Mouse (Mus musculus): ENCODE measurements around the gene Urad. TPM values are rescaled to one million over a fixed set of nuclear protein-coding genes. Genes with fewer than 3 reads are reported as not detected.

The Urad gene
- not detected in 2 replicates for polyA plus RNA-seq (2015; fragmentation: Nextera tagmentation; extraction: Ambion mirVana)

DNA sequence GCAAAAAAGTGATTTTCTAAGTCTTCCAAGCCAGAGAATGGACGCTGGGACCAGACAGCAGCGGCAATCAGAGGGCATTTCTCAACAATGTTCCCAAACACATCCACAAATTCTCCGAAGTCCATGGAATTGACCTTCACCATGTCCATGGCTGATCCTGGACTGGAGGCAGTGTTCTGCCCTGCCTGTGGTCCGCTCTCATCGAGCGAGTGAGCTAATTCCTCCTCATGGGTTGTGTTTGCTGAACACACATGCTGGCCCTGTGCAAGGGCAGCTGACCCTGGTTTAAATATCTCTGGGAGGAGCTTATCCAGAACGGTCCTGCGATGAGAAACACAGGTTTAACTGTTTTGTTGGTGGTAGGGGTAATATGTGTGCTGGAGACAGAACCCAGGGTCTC, at the start of gene Urad:
Urad (minus strand) TSS at position 258 of the 400 bp plus-strand sequence.
- Histone ChIP-seq H3K9me3 (no peaks in the 10 kb centered on the region), H3K36me3 (replicated peaks) (no peaks in the 10 kb centered on the region), H3K4me3 (no peak within 1 kb of the TSS), H3K27me3 (replicated peaks) (peaks cover 51% of the 10 kb centered on the region), H3K4me2 (no peak within 1 kb of the TSS), H3K9ac (no peak within 1 kb of the TSS), H3K27ac (no peak within 1 kb of the TSS), H3K4me1 (no peaks in the 10 kb centered on the region)
- no peak for ATAC-seq (replicated peaks)
- 73% methylated on average over 8 of the region's 8 CpGs for WGBS

GRCm38 (mm10) chr5:147370276-147370675, 48.0 kb upstream of the Urad start:
- no peak overlapping the region for H3K4me2 ChIP-seq
- no peak for ATAC-seq (replicated peaks)
- H3K9ac ChIP-seq, result no peak overlapping the region
- H3K4me3 ChIP-seq, result no peak overlapping the region
- H3K27me3 ChIP-seq (replicated peaks), result no peaks in the 10 kb centered on the region
- H3K4me1 ChIP-seq, result no peaks in the 10 kb centered on the region
- H3K9me3 ChIP-seq, result no peaks in the 10 kb centered on the region
- WGBS, result 88% methylated on average over 8 of the region's 8 CpGs
- no peaks in the 10 kb centered on the region for H3K36me3 ChIP-seq (replicated peaks)
- H3K27ac ChIP-seq, result no peak overlapping the region

DNA sequence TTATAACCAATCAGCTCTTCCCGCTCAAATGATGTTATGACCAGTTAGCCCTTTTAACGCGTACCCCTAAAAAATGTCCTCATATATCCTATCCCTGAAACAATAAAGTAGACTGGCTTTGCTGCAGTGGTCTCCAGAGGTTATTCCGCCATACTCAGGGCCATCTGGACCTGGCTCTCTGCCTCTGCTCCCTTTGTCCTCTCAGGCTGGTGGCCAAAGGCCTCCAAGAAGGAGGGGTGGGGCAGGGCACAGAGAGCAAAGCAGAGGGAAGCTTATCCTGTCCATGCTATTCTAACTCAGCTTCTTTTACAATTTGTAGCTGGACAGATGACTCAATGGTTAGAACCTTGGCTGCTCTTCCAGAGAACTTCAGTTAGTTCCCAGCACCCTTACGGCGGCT, 46.0 kb upstream of the Urad start:
- no peak for ATAC-seq (replicated peaks)
- H3K4me1 ChIP-seq, result no peaks in the 10 kb centered on the region
- H3K36me3 ChIP-seq (replicated peaks), result no peaks in the 10 kb centered on the region
- no peak overlapping the region for H3K4me2 ChIP-seq
- WGBS, result 90% methylated on average over 6 of the region's 6 CpGs
- no peaks in the 10 kb centered on the region for H3K27me3 ChIP-seq (replicated peaks)
- no peak overlapping the region for H3K27ac ChIP-seq
- H3K9ac ChIP-seq, result no peak overlapping the region
- H3K4me3 ChIP-seq, result no peak overlapping the region
- H3K9me3 ChIP-seq, result no peaks in the 10 kb centered on the region

- no peaks in the 10 kb centered on the region for H3K36me3 ChIP-seq (replicated peaks)
- ATAC-seq (replicated peaks), result no peak
- no peak overlapping the region for H3K4me3 ChIP-seq
- WGBS, result 76% methylated on average over 16 of the region's 16 CpGs
- H3K4me1 ChIP-seq, result no peaks in the 10 kb centered on the region
- no peaks in the 10 kb centered on the region for H3K9me3 ChIP-seq
- H3K4me2 ChIP-seq, result no peak overlapping the region
- H3K27ac ChIP-seq, result no peak overlapping the region
- no peaks in the 10 kb centered on the region for H3K27me3 ChIP-seq (replicated peaks)
- H3K9ac ChIP-seq, result no peak overlapping the region
These were observed 43.9 kb upstream of the Urad start for GRCm38 (mm10) chr5:147365995-147366765.

DNA sequence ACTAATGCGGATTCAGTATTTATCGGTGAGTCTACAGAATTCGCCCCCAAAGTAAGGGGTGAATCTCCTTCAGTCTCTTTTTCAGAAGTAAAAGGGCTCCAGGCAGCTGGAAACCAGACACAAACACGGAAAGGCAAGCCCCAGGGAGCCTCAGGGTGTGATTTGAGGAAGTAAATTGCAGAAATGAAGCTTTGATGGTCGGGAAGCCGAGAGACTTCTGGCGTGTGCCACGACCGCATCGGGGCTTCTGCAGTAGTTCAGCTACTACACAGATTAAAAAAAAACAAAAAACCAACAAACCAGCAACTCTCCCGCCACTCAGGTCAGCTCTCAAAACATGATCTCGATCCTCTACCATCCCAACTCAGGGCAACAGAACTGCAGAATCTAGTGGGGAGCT, 40.8 kb upstream of the Urad start:
- Histone ChIP-seq H3K27me3 (replicated peaks) (no peaks in the 10 kb centered on the region), H3K4me1 (no peaks in the 10 kb centered on the region), H3K9ac (no peak overlapping the region), H3K4me2 (no peak overlapping the region), H3K9me3 (no peaks in the 10 kb centered on the region), H3K27ac (no peak overlapping the region), H3K4me3 (no peak overlapping the region), H3K36me3 (replicated peaks) (no peaks in the 10 kb centered on the region)
- WGBS, result 78% methylated on average over 12 of the region's 12 CpGs
- ATAC-seq (replicated peaks), result no peak

DNA sequence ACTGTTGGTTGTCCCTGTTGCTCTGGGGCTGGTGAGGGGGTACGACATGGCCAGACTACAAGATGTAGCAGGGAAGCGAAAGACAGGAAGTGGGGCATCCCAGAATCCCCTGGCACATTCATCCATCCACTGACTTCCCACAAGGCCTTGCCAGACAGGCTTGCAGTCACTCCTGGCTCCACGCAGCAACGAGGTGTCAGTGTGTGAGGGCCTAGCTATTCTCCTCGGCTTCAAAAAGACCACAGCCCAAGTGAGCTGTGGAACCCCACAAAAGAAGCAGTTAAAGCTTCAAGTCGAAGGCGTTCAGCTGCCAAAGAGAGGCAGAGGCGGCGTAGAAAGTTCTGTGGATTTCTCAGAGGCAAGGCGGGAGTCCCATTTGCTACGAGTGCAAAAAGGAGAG, 36.2 kb upstream of the Urad start:
- H3K4me2 ChIP-seq, result no peak overlapping the region
- no peaks in the 10 kb centered on the region for H3K27me3 ChIP-seq (replicated peaks)
- WGBS, result 89% methylated on average over 11 of the region's 11 CpGs
- ATAC-seq (replicated peaks), result no peak
- no peak overlapping the region for H3K27ac ChIP-seq
- no peak overlapping the region for H3K9ac ChIP-seq
- H3K4me3 ChIP-seq, result no peak overlapping the region
- H3K9me3 ChIP-seq, result no peaks in the 10 kb centered on the region
- no peaks in the 10 kb centered on the region for H3K36me3 ChIP-seq (replicated peaks)
- H3K4me1 ChIP-seq, result no peaks in the 10 kb centered on the region

DNA sequence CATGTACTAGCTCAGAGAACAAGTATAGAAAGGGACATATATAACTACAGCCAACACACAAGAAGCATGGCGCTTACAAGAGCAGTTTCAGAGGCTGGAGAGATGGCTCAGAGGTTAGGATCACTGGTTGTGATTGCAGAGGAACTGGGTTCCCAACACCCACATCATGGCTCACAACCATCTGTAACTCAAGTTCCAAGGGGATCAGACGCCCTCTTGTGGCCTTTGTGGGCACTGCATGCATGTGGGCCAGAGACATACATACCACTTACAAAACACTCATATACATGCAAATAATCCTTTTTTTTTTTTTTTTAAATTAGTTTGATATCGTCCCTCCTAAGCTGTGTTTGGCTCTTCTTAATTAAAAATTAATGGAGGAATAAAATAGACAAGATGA, 35.3 kb upstream of the Urad start:
- no peaks in the 10 kb centered on the region for H3K4me1 ChIP-seq
- ATAC-seq (replicated peaks), result no peak
- no peaks in the 10 kb centered on the region for H3K36me3 ChIP-seq (replicated peaks)
- no peaks in the 10 kb centered on the region for H3K9me3 ChIP-seq
- H3K4me2 ChIP-seq, result no peak overlapping the region
- H3K9ac ChIP-seq, result no peak overlapping the region
- H3K27me3 ChIP-seq (replicated peaks), result no peaks in the 10 kb centered on the region
- WGBS, result 44% methylated on average over 3 of the region's 3 CpGs
- H3K4me3 ChIP-seq, result no peak overlapping the region
- no peak overlapping the region for H3K27ac ChIP-seq

DNA sequence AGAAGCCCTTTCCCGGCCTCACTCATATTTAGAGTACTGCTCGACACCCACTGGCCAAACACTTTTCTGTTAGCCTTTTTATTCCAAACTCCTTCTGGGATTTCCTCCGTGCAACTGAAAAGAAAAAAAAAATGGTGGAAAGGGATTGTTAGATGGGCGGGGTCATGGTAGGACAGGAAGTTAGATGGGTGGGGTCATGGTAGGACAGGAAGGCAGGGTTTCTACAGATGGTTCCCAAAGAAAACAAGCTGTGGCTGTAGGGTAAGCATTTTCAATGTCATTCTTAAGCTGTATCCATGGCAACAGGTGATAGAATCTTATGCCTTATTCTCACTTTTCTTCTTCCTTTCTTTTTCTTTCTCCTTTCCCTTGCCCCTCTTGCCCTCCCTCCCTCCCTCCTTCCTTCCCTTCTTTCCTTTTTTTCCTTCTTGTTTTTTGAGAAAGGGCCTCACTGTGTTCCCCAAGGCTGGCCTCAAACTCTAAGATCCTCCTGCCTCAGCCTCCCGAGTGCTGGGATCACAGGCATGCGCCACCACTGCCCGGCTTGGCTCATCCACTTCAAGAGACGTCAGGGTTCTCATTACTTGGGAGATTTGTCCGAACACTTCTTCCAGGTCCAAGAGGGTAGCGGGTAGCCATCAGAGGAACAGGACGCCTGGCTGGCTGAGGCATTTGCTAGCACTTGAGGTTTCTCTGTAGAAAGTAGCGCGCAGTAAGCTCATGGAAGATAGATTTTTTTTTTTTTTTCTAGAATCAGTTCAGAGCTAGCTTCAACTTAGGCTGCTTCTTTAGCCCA, 34.2 kb upstream of the Urad start:
- no peak overlapping the region for H3K9ac ChIP-seq
- H3K4me1 ChIP-seq, result no peaks in the 10 kb centered on the region
- no peak for ATAC-seq (replicated peaks)
- no peaks in the 10 kb centered on the region for H3K27me3 ChIP-seq (replicated peaks)
- H3K9me3 ChIP-seq, result no peaks in the 10 kb centered on the region
- H3K4me2 ChIP-seq, result no peak overlapping the region
- H3K27ac ChIP-seq, result no peak overlapping the region
- H3K36me3 ChIP-seq (replicated peaks), result no peaks in the 10 kb centered on the region
- WGBS, result 92% methylated on average over 13 of the region's 13 CpGs
- H3K4me3 ChIP-seq, result no peak overlapping the region

- Histone ChIP-seq H3K4me1 (no peaks in the 10 kb centered on the region), H3K27me3 (replicated peaks) (no peaks in the 10 kb centered on the region), H3K9ac (no peak overlapping the region), H3K36me3 (replicated peaks) (no peaks in the 10 kb centered on the region), H3K9me3 (no peaks in the 10 kb centered on the region), H3K4me2 (no peak overlapping the region), H3K4me3 (no peak overlapping the region), H3K27ac (no peak overlapping the region)
- 80% methylated on average over 3 of the region's 3 CpGs for WGBS
- no peak for ATAC-seq (replicated peaks)
These were observed 33.5 kb upstream of the Urad start for GRCm38 (mm10) chr5:147355788-147356187.

DNA sequence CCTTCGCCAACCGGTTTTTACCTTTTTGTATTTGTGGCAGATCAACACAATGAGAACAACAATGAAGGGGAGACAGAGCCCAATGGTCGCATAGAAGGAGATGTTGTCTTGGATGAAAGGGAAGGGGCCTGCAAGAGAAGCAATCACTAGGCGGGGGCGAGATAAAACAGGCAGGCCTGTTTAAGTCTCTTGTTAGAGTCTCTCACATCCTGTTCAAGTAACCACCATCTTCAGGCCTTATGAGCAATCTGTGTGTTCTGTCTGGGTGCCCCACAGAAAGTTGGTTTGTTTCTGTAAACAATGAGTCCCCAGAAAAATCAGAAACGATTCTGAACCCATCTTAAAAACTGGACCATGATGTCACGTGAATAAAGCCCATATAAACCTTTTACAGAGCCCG, 32.7 kb upstream of the Urad start:
- no peak overlapping the region for H3K4me3 ChIP-seq
- no peaks in the 10 kb centered on the region for H3K9me3 ChIP-seq
- no peak overlapping the region for H3K27ac ChIP-seq
- no peaks in the 10 kb centered on the region for H3K4me1 ChIP-seq
- H3K27me3 ChIP-seq (replicated peaks), result no peaks in the 10 kb centered on the region
- no peak overlapping the region for H3K4me2 ChIP-seq
- ATAC-seq (replicated peaks), result no peak
- H3K9ac ChIP-seq, result no peak overlapping the region
- H3K36me3 ChIP-seq (replicated peaks), result no peaks in the 10 kb centered on the region
- WGBS, result 71% methylated on average over 8 of the region's 8 CpGs

DNA sequence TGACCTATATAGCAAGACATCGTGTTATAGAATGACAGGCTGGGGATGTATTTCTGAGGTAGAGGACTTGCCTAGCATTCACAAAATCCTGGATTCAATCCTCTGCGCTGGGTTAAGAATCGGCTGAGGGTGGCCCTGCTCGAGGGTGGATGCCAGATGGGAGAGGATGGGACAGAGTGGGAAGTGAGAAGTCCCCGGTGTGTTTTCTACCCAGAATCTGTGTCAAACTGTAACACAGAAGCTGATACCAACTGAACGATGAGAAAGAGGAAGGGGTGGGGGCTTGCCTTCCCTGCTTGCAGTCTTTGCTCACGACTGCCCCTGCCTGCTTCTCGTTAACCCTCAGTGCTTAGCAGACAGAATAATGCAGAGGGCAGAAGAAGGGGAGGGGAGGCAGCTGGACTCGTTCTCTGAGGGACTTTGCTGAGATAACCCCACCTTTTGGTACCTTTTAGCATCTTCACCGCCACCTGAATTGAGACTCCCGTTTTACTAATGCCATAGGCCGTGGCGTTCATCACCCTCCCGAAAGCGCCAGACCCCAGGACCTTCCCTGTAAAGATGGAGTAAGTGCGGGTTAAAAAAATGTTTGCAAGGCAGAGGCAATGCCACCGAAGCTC, 32.0 kb upstream of the Urad start:
- Histone ChIP-seq H3K36me3 (replicated peaks) (no peaks in the 10 kb centered on the region), H3K27ac (no peak overlapping the region), H3K27me3 (replicated peaks) (no peaks in the 10 kb centered on the region), H3K4me1 (no peaks in the 10 kb centered on the region), H3K4me3 (no peak overlapping the region), H3K4me2 (no peak overlapping the region), H3K9ac (no peak overlapping the region), H3K9me3 (no peaks in the 10 kb centered on the region)
- WGBS, result 60% methylated on average over 17 of the region's 17 CpGs
- no peak for ATAC-seq (replicated peaks)

DNA sequence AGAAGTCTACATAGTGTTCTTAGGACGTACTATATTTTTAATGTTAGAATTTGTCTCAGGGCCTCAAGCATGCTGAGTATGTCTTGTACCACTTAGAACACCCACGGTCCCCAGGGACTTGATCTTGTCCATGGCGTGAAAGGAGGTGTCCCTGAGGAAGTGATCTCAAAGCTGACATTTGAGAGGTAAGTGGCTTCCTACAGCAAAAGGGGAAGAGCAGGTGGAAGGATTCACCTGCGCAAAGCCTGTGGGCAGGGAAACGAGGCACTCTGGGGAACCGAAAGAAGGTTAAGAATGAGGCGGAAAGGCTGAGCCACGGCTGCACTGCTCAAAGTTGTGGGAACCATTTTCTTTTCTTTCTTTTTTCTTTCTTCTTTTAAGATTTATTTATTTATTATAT, 29.7 kb upstream of the Urad start:
- 89% methylated on average over 8 of the region's 8 CpGs for WGBS
- no peak for ATAC-seq (replicated peaks)

More for the DNA sequence above, 29.7 kb upstream of the Urad start:
- no peak overlapping the region for H3K9ac ChIP-seq
- no peak overlapping the region for H3K4me3 ChIP-seq
- no peak overlapping the region for H3K27ac ChIP-seq
- no peaks in the 10 kb centered on the region for H3K27me3 ChIP-seq (replicated peaks)
- H3K36me3 ChIP-seq (replicated peaks), result no peaks in the 10 kb centered on the region
- H3K4me1 ChIP-seq, result no peaks in the 10 kb centered on the region
- H3K4me2 ChIP-seq, result no peak overlapping the region
- no peaks in the 10 kb centered on the region for H3K9me3 ChIP-seq
